Mouse (Mus musculus) forebrain, embryonic 15.5 days (tissue): ENCODE data around the gene Tmem178b. TPM values are rescaled to one million over a fixed set of nuclear protein-coding genes. Genes with fewer than 3 reads are reported as not detected.

Experiments used
- ATAC-seq: fragments of 200-750 bp; cut with Nextera tagmentation; replicated peaks from 2 replicates; pipeline ENCODE4 v1.8.0; 2017; ENCODE audit warnings: mild to moderate bottlenecking, moderate TSS enrichment, moderate library complexity
- H3K27ac ChIP-seq: fragments of 300-500 bp; sonication (generic); replicated peaks from 2 replicates; pipeline ENCODE4 v1.5.1; 2015; ENCODE audit warnings: mild to moderate bottlenecking, inconsistent platforms
- H3K27me3 ChIP-seq: fragments of 300-500 bp; sonication (generic); 2 replicates; pipeline ENCODE4 v1.6.1; 2015; ENCODE audit warnings: inconsistent platforms
- H3K36me3 ChIP-seq: fragments of 300-500 bp; sonication (generic); 2 replicates; pipeline ENCODE4 v1.6.1; 2015; ENCODE audit warnings: mild to moderate bottlenecking, inconsistent platforms
- H3K4me1 ChIP-seq: fragments of 300-500 bp; sonication (generic); 2 replicates; pipeline ENCODE4 v1.6.1; 2015; ENCODE audit warnings: inconsistent platforms
- H3K4me2 ChIP-seq: fragments of 300-500 bp; sonication (generic); replicated peaks from 2 replicates; pipeline ENCODE4 v1.6.1; 2015; ENCODE audit warnings: mild to moderate bottlenecking, inconsistent platforms
- H3K4me3 ChIP-seq: fragments of 300-500 bp; sonication (generic); 2 replicates; pipeline ENCODE4 v1.5.1; 2015; ENCODE audit warnings: mild to moderate bottlenecking, inconsistent platforms
- H3K9ac ChIP-seq: fragments of 300-500 bp; sonication (generic); replicated peaks from 2 replicates; pipeline ENCODE4 v1.6.1; 2015; ENCODE audit warnings: mild to moderate bottlenecking, inconsistent platforms
- H3K9me3 ChIP-seq: fragments of 300-500 bp; sonication (generic); 2 replicates; pipeline ENCODE4 v1.6.1; 2016; ENCODE audit warnings: inconsistent platforms
- WGBS: fragments of 180-500 bp; shearing (Covaris S2); methylation state at CpG from one replicate; pipeline ENCODE4 v1.1.7; 2015; ENCODE audit warnings: mixed read lengths; 5-methylcytosine and 5-hydroxymethylcytosine counted together
- polyA plus RNA-seq: library from polyadenylated mRNA; unstranded; fragments of >200 nt; fragmentation: Nextera tagmentation; extraction: Ambion mirVana; gene quantifications from 2 replicates; pipeline ENCODE4 v1.2.1, GENCODE M21; 2015

Tmem178b gene
- polyA plus RNA-seq, 1 experiment from 2014 or later: 28.6 TPM

GRCm38 (mm10) chr6:40032901-40033300, 159.8 kb downstream of the Tmem178b start:
- Histone ChIP-seq H3K9ac (no peak overlapping the region), H3K4me1 (no peaks in the 10 kb centered on the region), H3K9me3 (no peaks in the 10 kb centered on the region), H3K27me3 (no peaks in the 10 kb centered on the region), H3K4me3 (no peak overlapping the region), H3K36me3 (no peaks in the 10 kb centered on the region), H3K4me2 (no peak overlapping the region), H3K27ac (no peak overlapping the region)
- no peak for ATAC-seq

- Histone ChIP-seq H3K4me2 (no peak overlapping the region), H3K27ac (no peak overlapping the region), H3K9ac (no peak overlapping the region), H3K27me3 (no peaks in the 10 kb centered on the region), H3K9me3 (no peaks in the 10 kb centered on the region), H3K4me1 (no peaks in the 10 kb centered on the region), H3K36me3 (no peaks in the 10 kb centered on the region), H3K4me3 (no peak overlapping the region)
- no peak for ATAC-seq
- 92% methylated on average over 3 of the region's 3 CpGs for WGBS
Measured at GRCm38 (mm10) chr6:40033935-40034334, 160.9 kb downstream of the Tmem178b start.

- 38% methylated on average over 11 of the region's 11 CpGs for WGBS
- no peaks in the 10 kb centered on the region for H3K27me3 ChIP-seq
Measured at GRCm38 (mm10) chr6:40048969-40049908, 176.2 kb downstream of the Tmem178b start.

GRCm38 (mm10) chr6:40049909-40050484, 176.9 kb downstream of the Tmem178b start:
- no peak overlapping the region for H3K9ac ChIP-seq
- H3K27me3 ChIP-seq: no peaks in the 10 kb centered on the region
- no peak overlapping the region for H3K4me3 ChIP-seq
- H3K4me2 ChIP-seq: no peak overlapping the region; the same call in 1 of the 2 replicates
- ATAC-seq: peak; percentile 86
- 45% methylated on average over 5 of the region's 6 CpGs for WGBS
- no peaks in the 10 kb centered on the region for H3K9me3 ChIP-seq
- peak overlapping the region; percentile 90 for H3K27ac ChIP-seq
- H3K4me1 ChIP-seq: peaks cover 17% of the 10 kb centered on the region
- H3K36me3 ChIP-seq: no peaks in the 10 kb centered on the region

More at GRCm38 (mm10) chr6:40048969-40049908, 176.2 kb downstream of the Tmem178b start:
- Histone ChIP-seq H3K27ac (peak overlapping the region; percentile 90), H3K4me3 (peak overlapping the region; percentile 19; the same call in 1 of the 2 replicates), H3K4me2 (peak overlapping the region; percentile 34), H3K36me3 (no peaks in the 10 kb centered on the region), H3K9me3 (no peaks in the 10 kb centered on the region), H3K4me1 (peaks cover 17% of the 10 kb centered on the region), H3K9ac (peak overlapping the region; percentile 32; the same call in 1 of the 2 replicates)
- ATAC-seq: peak; percentile 81

GRCm38 (mm10) chr6:40051698-40052097, 178.6 kb downstream of the Tmem178b start:
- ATAC-seq: no peak
- Histone ChIP-seq H3K4me1 (peaks cover 17% of the 10 kb centered on the region), H3K9ac (no peak overlapping the region), H3K4me3 (no peak overlapping the region), H3K27ac (no peak overlapping the region), H3K4me2 (no peak overlapping the region), H3K9me3 (no peaks in the 10 kb centered on the region), H3K36me3 (no peaks in the 10 kb centered on the region), H3K27me3 (no peaks in the 10 kb centered on the region)
- WGBS: 86% methylated on average over 2 of the region's 2 CpGs

GRCm38 (mm10) chr6:40052593-40052992, 179.5 kb downstream of the Tmem178b start:
- ATAC-seq: peak; percentile 37; the same call in 1 of the 2 replicates
- Histone ChIP-seq H3K36me3 (no peaks in the 10 kb centered on the region), H3K4me3 (no peak overlapping the region), H3K9ac (no peak overlapping the region), H3K9me3 (no peaks in the 10 kb centered on the region), H3K4me2 (no peak overlapping the region), H3K4me1 (peaks cover 17% of the 10 kb centered on the region), H3K27ac (no peak overlapping the region), H3K27me3 (no peaks in the 10 kb centered on the region)
- 72% methylated on average over 1 of the region's 1 CpGs for WGBS

- H3K36me3 ChIP-seq: no peaks in the 10 kb centered on the region
- H3K27ac ChIP-seq: no peak overlapping the region
- H3K9ac ChIP-seq: no peak overlapping the region
- H3K9me3 ChIP-seq: no peaks in the 10 kb centered on the region
- ATAC-seq: no peak
- H3K4me1 ChIP-seq: peaks cover 8% of the 10 kb centered on the region; the same call in 1 of the 2 replicates
- H3K4me2 ChIP-seq: no peak overlapping the region
- H3K27me3 ChIP-seq: no peaks in the 10 kb centered on the region
- H3K4me3 ChIP-seq: no peak overlapping the region
- WGBS: 71% methylated on average over 3 of the region's 3 CpGs
Measured at GRCm38 (mm10) chr6:40059466-40059865, 186.4 kb downstream of the Tmem178b start.

GRCm38 (mm10) chr6:40061327-40062189, 188.5 kb downstream of the Tmem178b start:
- ATAC-seq: no peak
- H3K4me2 ChIP-seq: no peak overlapping the region
- 65% methylated on average over 5 of the region's 5 CpGs for WGBS

GRCm38 (mm10) chr6:40062190-40062501, 189.1 kb downstream of the Tmem178b start:
- 85% methylated on average over 7 of the region's 7 CpGs for WGBS
- Histone ChIP-seq H3K27me3 (no peaks in the 10 kb centered on the region), H3K4me2 (no peak overlapping the region), H3K9ac (no peak overlapping the region), H3K27ac (peak overlapping the region; percentile 27; the same call in 1 of the 2 replicates), H3K4me3 (no peak overlapping the region), H3K4me1 (peaks cover 8% of the 10 kb centered on the region; the same call in 1 of the 2 replicates), H3K36me3 (no peaks in the 10 kb centered on the region), H3K9me3 (no peaks in the 10 kb centered on the region)
- no peak for ATAC-seq

More at GRCm38 (mm10) chr6:40061327-40062189, 188.5 kb downstream of the Tmem178b start:
- Histone ChIP-seq H3K36me3 (no peaks in the 10 kb centered on the region), H3K27ac (peak overlapping the region; percentile 27; the same call in 1 of the 2 replicates), H3K9me3 (no peaks in the 10 kb centered on the region), H3K4me1 (peaks cover 8% of the 10 kb centered on the region; the same call in 1 of the 2 replicates), H3K4me3 (no peak overlapping the region), H3K27me3 (no peaks in the 10 kb centered on the region), H3K9ac (no peak overlapping the region)

- H3K4me1 ChIP-seq: peaks cover 11% of the 10 kb centered on the region; the same call in 1 of the 2 replicates
- no peaks in the 10 kb centered on the region for H3K36me3 ChIP-seq
- no peak overlapping the region for H3K27ac ChIP-seq
- H3K9ac ChIP-seq: no peak overlapping the region
- no peak overlapping the region for H3K4me2 ChIP-seq
- WGBS: 89% methylated on average over 1 of the region's 1 CpGs
- ATAC-seq: no peak
- no peak overlapping the region for H3K4me3 ChIP-seq
- H3K27me3 ChIP-seq: no peaks in the 10 kb centered on the region
- no peaks in the 10 kb centered on the region for H3K9me3 ChIP-seq
Measured at GRCm38 (mm10) chr6:40063438-40063837, 190.4 kb downstream of the Tmem178b start.

GRCm38 (mm10) chr6:40063899-40064298, 190.8 kb downstream of the Tmem178b start:
- WGBS: 84% methylated on average over 1 of the region's 1 CpGs

More at GRCm38 (mm10) chr6:40063899-40064298, 190.8 kb downstream of the Tmem178b start:
- Histone ChIP-seq H3K4me2 (no peak overlapping the region), H3K4me3 (no peak overlapping the region), H3K9ac (no peak overlapping the region), H3K27ac (no peak overlapping the region), H3K27me3 (no peaks in the 10 kb centered on the region), H3K36me3 (no peaks in the 10 kb centered on the region), H3K4me1 (peaks cover 11% of the 10 kb centered on the region; the same call in 1 of the 2 replicates), H3K9me3 (no peaks in the 10 kb centered on the region)
- peak; percentile 30; the same call in 1 of the 2 replicates for ATAC-seq
